Mouse (Mus musculus) T-cell, adult 2 months (primary cell): ENCODE results near the gene Mrpl52.

ENCODE experiments used
- DNase-seq: peaks from one replicate; pipeline ENCODE4 v3.0.0; 2022; ENCODE audit warnings: low spot score

Gene Mrpl52

GRCm38 (mm10) chr14:54432837-54433830 is 6.4 kb downstream of the Mrpl52 start:
- no peak for DNase-seq

GRCm38 (mm10) chr14:54433941-54434531 is 7.3 kb downstream of the Mrpl52 start:
- DNase-seq: no peak

DNA sequence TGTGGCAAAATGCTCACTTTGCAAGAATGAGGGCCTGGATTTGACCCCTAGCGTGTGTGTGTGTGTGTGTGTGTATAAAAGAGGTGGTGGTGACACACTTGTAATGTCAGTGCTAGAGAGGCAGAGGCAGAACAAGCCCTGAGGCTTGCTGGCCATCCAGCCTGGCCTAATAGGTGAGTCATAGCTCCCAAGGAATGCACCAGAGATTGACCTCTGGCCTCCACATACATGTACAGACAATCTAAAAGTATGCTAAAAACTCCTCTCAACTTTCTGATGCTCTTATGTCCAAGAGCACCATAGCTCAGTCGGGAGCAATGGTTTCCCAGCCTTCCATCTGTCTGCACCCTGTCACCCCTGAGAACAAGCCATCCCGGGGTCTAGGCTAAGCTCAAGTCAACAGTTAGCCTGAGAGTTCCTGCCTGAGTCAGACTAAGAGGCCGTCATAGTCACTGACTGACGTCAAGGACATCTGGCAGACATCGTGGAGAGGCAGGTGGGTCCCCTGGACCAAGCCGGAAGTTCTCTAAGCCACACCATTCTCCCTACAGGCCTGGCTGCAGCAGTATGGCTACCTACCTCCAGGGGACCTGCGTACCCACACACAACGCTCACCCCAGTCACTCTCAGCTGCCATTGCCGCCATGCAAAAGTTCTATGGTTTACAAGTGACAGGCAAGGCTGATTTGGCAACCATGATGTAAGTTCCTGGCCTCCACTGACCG is 8.6 kb downstream of the Mrpl52 start:
- DNase-seq: no peak

DNA sequence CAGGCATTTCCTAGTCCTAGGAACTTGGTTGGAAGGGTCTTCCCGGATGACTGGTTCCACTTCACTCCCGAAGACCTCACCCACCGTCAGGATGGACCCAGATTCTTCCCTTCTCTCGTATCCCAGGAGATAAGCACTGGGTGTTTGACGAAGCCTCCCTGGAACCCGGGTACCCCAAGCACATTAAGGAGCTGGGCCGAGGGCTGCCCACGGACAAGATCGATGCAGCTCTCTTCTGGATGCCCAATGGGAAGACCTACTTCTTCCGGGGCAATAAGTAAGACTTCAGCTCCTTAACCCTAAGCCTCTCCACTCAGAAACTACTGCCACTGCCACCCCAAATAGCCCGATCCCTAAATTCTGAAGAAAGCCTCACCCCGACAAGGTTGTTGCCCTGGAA is 12.4 kb downstream of the Mrpl52 start:
- no peak for DNase-seq

DNA sequence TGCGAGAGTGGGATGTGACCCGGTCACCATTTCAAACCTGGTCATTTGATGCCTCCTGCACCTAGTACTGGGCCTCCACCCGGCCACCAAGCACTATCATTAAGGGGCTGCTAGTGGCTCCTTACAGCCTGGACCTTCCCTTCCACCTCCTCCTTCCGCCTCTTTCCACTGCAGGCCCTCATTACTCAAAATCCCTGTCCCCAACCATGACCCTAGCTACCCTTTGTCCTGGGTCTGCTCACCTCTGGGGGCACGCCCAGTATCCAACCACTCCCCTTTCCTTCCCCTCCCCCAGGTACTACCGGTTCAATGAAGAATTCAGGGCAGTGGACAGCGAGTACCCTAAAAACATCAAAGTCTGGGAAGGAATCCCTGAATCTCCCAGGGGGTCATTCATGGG is 12.9 kb downstream of the Mrpl52 start:
- no peak for DNase-seq

DNA sequence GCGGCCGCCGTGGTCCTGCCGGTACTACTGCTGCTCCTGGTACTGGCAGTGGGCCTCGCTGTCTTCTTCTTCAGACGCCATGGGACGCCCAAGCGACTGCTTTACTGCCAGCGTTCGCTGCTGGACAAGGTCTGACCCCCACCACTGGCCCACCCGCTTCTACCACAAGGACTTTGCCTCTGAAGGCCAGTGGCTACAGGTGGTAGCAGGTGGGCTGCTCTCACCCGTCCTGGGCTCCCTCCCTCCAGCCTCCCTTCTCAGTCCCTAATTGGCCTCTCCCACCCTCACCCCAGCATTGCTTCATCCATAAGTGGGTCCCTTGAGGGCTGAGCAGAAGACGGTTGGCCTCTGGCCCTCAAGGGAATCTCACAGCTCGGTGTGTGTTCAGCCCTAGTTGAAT is 13.8 kb downstream of the Mrpl52 start:
- DNase-seq: no peak

DNA sequence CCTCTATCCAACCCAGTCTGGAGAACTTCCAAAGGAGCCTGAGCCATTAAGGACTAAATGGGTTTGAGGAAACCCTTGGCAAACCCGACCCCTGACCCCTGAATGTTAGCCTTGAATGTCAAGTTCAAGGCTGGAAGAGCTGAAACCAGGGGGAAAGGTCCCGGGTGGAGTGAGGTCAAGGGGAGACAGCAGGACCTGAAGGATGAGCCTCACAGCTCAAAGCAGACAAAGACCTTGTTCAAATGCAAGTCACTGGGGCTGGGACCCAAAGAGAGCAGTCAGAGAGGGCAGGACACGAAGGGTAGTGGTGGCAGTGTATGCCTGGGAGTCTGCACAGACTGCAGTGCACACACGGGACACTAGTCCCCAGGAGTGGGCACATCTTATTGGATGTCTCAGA is 14.7 kb downstream of the Mrpl52 start:
- DNase-seq: no peak

- DNase-seq: no peak
Measured at GRCm38 (mm10) chr14:54442548-54442947, 15.8 kb downstream of the Mrpl52 start.

- no peak for DNase-seq
Measured at GRCm38 (mm10) chr14:54443196-54443595, 16.5 kb downstream of the Mrpl52 start.

- DNase-seq: no peak
Measured at GRCm38 (mm10) chr14:54443712-54444618, 17.3 kb downstream of the Mrpl52 start.

DNA sequence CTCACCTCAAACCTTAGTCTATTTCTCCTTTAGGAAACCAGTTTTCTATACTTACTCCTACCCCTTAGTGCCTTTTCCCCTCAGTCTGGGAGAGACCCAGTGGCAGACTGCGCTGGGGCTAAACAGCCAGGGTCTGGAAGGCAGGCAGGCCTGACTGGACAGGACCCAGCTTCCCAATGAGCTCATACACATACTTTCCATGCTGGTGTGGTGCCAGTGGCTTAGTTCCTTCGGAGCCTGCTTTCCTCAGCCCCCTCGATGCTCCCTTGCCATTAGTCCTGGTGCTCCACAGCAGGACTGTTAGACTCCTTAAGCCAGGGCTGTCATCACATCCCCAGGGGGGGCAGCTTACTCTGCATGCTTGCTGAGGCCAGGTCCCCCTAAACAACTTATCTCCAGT is 18.8 kb downstream of the Mrpl52 start:
- no peak for DNase-seq

DNA sequence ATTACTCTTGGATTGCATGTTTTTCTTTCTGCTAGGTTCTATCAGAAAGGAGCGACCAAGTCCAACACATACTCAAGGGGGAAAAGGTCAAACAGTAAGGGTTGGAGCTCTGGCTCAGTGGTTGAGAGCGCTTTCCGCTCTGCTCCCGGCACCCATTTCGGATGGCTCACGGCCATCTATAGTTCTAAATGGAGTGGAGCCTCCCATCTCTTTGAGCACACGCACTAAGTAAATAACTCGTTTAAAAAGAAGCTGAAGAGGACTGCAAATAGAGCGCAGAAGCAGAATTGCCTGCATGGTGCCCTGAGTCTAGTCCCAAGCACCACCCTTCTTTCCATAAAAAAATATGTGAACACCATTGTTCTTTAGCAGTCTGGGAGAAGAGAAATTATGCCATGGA is 26.9 kb downstream of the Mrpl52 start:
- DNase-seq: no peak

- DNase-seq: no peak
Measured at GRCm38 (mm10) chr14:54454669-54455528, 28.2 kb downstream of the Mrpl52 start.

DNA sequence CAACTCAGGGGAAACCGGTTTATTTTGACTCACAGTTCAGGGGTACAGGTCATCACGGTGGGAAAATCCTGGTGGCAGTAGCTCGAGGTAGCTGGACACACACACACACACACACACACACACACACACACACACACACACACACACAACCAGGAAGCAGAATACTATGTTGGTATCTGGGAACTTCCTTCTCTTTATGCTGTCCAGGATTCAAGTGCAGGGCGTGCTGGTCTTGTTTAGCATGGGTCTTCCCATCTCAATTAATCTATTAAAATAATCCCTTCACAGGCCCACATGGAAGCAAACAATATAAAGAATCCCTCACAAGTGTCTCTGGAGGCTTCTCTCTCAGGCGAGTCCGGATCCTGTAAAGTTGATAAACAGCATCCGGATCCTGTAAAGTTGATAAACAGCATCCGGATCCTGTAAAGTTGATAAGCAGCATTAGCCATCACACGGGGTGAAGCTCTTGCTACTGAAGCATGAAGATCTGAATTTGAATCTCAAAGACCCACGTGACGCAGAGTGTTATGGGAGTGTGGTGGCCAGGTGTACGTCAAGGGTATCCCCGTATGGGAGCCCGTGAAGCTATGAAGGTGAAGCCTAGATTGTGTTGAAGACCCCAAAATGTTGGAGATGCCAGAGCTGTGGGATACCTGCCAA is 31.3 kb downstream of the Mrpl52 start:
- no peak for DNase-seq

GRCm38 (mm10) chr14:54462146-54462545 is 35.4 kb downstream of the Mrpl52 start:
- no peak for DNase-seq

GRCm38 (mm10) chr14:54463108-54463958 is 36.6 kb downstream of the Mrpl52 start:
- DNase-seq: no peak

GRCm38 (mm10) chr14:54463959-54464292 is 37.2 kb downstream of the Mrpl52 start, which contains the start of gene Lrp10:
Lrp10 (plus strand) TSS chr14:54464137.
- DNase-seq: peak; percentile 89

GRCm38 (mm10) chr14:54464293-54465005 is 37.7 kb downstream of the Mrpl52 start:
- peak; percentile 78 for DNase-seq

GRCm38 (mm10) chr14:54471467-54471866 is 44.8 kb downstream of the Mrpl52 start:
- DNase-seq: no peak
